Mouse (Mus musculus): Measurements from ENCODE around the gene Tha1. TPM values are rescaled to one million over a fixed set of nuclear protein-coding genes. Genes with fewer than 3 reads are reported as not detected.
A peak's percentile ranks its signal among the peaks of the same experiment; 100 is the strongest.

The Tha1 gene
- total RNA-seq (2021): 1 to 10 TPM; 3.8 to 4.0 TPM

GRCm38 (mm10) chr11:117872861-117873608 lies at the start of gene Tha1:
Gene Tha1 (minus strand): TSS chr11:117873481.
- intact Hi-C loops (cut with DNase I): loop anchor here (2.0 to 5.0 kb wide), 2 partner anchors 96 to 349 kb away; no protein-coding TSS in a partner anchor
- DNase-seq (ENCODE audit: low spot score in 2 of 2): peak; percentile 82 to 86

- no peak for DNase-seq (ENCODE audit: low spot score in 2 of 2)
- intact Hi-C loops (cut with DNase I): no loop called here
Measured at GRCm38 (mm10) chr11:117919211-117919610, 45.9 kb upstream of the Tha1 start.

GRCm38 (mm10) chr11:117918541-117918940 lies 45.3 kb upstream of the Tha1 start:
- intact Hi-C loops (cut with DNase I): no loop called here
- DNase-seq (ENCODE audit: low spot score in 2 of 2): no peak

GRCm38 (mm10) chr11:117915837-117916236 lies 42.6 kb upstream of the Tha1 start:
- DNase-seq (ENCODE audit: low spot score in 2 of 2): no peak
- intact Hi-C loops (cut with DNase I): no loop called here

GRCm38 (mm10) chr11:117915341-117915740 lies 42.1 kb upstream of the Tha1 start:
- intact Hi-C loops (cut with DNase I): no loop called here
- no peak for DNase-seq (ENCODE audit: low spot score in 2 of 2)

GRCm38 (mm10) chr11:117914531-117914930 lies 41.2 kb upstream of the Tha1 start:
- intact Hi-C loops (cut with DNase I): no loop called here
- no peak for DNase-seq (ENCODE audit: low spot score in 2 of 2)

- DNase-seq (ENCODE audit: low spot score in 2 of 2): peak; percentile 74 to 80
- intact Hi-C loops (cut with DNase I): loop anchor here (2.0 kb wide), 2 partner anchors 58 to 108 kb away; partner anchors contain the start of gene Socs3
Measured at GRCm38 (mm10) chr11:117912684-117913352, 39.5 kb upstream of the Tha1 start.

GRCm38 (mm10) chr11:117909337-117909736 lies 36.1 kb upstream of the Tha1 start:
- intact Hi-C loops (cut with DNase I): no loop called here
- DNase-seq (ENCODE audit: low spot score in 2 of 2): no peak

- intact Hi-C loops (cut with DNase I): no loop called here
- no peak for DNase-seq (ENCODE audit: low spot score in 2 of 2)
Measured at GRCm38 (mm10) chr11:117904442-117904841, 31.2 kb upstream of the Tha1 start.

GRCm38 (mm10) chr11:117902282-117902681 lies 29.0 kb upstream of the Tha1 start:
- intact Hi-C loops (cut with DNase I): no loop called here
- no peak for DNase-seq (ENCODE audit: low spot score in 2 of 2)

- no peak for DNase-seq (ENCODE audit: low spot score in 2 of 2)
- intact Hi-C loops (cut with DNase I): no loop called here
Measured at GRCm38 (mm10) chr11:117896533-117896932, 23.3 kb upstream of the Tha1 start.

GRCm38 (mm10) chr11:117894676-117895075 lies 21.4 kb upstream of the Tha1 start:
- intact Hi-C loops (cut with DNase I): no loop called here
- no peak for DNase-seq (ENCODE audit: low spot score in 2 of 2)

- no peak for DNase-seq (ENCODE audit: low spot score in 2 of 2)
- intact Hi-C loops (cut with DNase I): no loop called here
Measured at GRCm38 (mm10) chr11:117892199-117892598, 18.9 kb upstream of the Tha1 start.

- intact Hi-C loops (cut with DNase I): no loop called here
- DNase-seq (ENCODE audit: low spot score in 2 of 2): no peak
Measured at GRCm38 (mm10) chr11:117891581-117892175, 18.4 kb upstream of the Tha1 start.

GRCm38 (mm10) chr11:117890519-117891282 lies 17.4 kb upstream of the Tha1 start:
- DNase-seq (ENCODE audit: low spot score in 2 of 2): no peak

GRCm38 (mm10) chr11:117889887-117890340 lies 16.6 kb upstream of the Tha1 start:
- intact Hi-C loops (cut with DNase I): no loop called here
- DNase-seq (ENCODE audit: low spot score in 2 of 2): no peak

More at GRCm38 (mm10) chr11:117890519-117891282, 17.4 kb upstream of the Tha1 start:
- intact Hi-C loops (cut with DNase I): no loop called here

GRCm38 (mm10) chr11:117888853-117889822 lies 15.9 kb upstream of the Tha1 start:
- intact Hi-C loops (cut with DNase I): no loop called here
- peak; percentile 21 to 37 for DNase-seq (ENCODE audit: low spot score in 2 of 2)

GRCm38 (mm10) chr11:117888168-117888852 lies 15.0 kb upstream of the Tha1 start:
- intact Hi-C loops (cut with DNase I): no loop called here
- DNase-seq (ENCODE audit: low spot score in 2 of 2): no peak
